Mouse (Mus musculus): ENCODE data around the gene Ncl. TPM values are rescaled to one million over a fixed set of nuclear protein-coding genes. Genes with fewer than 3 reads are reported as not detected.

Gene Ncl
- polyA plus RNA-seq, 1 experiment from 2014 or later, result 453 TPM

DNA sequence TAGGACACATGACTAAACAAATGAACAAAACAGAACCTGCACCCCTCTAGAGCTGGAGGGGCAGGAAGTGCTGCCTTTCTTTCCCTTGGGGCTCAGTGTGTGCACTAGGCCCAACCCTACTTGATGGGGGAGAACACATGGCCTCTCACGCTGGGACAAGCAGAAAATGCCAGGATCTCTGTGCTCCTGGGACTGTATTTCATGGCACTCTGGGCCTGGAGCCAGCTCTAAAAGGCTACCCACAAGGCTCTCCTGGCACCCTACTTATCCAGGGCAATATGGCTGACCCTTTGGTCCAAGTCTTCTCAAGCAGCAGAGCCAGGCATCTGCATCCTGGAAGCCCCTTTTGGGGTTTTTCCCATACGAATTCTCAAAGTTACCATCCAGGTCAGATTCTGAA, 32.2 kb upstream of the Ncl start:
- no peak overlapping the region for H3K4me2 ChIP-seq
- no peak overlapping the region for H3K27ac ChIP-seq
- H3K27me3 ChIP-seq, result no peaks in the 10 kb centered on the region
- H3K4me1 ChIP-seq, result no peaks in the 10 kb centered on the region
- H3K36me3 ChIP-seq (replicated peaks), result no peaks in the 10 kb centered on the region
- H3K4me3 ChIP-seq (replicated peaks), result no peak overlapping the region
- no peaks in the 10 kb centered on the region for H3K9me3 ChIP-seq
- H3K9ac ChIP-seq, result no peak overlapping the region
- ATAC-seq (ENCODE audit: low FRiP score), result no peak
- WGBS, result 75% methylated on average over 2 of the region's 2 CpGs

DNA sequence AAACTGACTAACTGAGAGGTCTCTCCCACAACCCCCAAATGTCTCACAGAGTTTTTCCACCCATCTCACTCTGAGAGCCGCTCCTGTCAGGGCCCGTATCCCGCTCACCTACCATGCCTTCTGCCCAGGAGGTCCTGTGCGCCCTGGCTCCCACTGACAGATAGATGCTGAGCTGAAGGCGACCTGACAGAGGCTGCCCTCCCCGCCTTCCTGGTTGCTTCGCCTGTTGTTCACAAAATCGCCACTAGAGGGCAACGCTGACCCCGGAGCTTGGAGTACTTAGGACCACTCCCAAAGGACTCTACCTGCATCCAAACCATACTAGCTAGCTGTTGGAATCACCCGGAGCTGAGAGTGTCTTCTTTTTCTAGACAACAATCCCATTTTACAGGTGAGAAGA, 30.0 kb upstream of the Ncl start:
- H3K4me1 ChIP-seq, result no peaks in the 10 kb centered on the region
- H3K36me3 ChIP-seq (replicated peaks), result no peaks in the 10 kb centered on the region
- H3K4me2 ChIP-seq, result no peak overlapping the region
- peak; percentile 55; the same call in 1 of the 2 replicates for ATAC-seq (ENCODE audit: low FRiP score)
- H3K9ac ChIP-seq, result no peak overlapping the region
- H3K27ac ChIP-seq, result no peak overlapping the region
- no peaks in the 10 kb centered on the region for H3K9me3 ChIP-seq
- no peaks in the 10 kb centered on the region for H3K27me3 ChIP-seq
- 4% methylated on average over 11 of the region's 11 CpGs for WGBS
- no peak overlapping the region for H3K4me3 ChIP-seq (replicated peaks)

- no peak for ATAC-seq (ENCODE audit: low FRiP score)
- no peak overlapping the region for H3K27ac ChIP-seq
- H3K4me3 ChIP-seq (replicated peaks), result no peak overlapping the region
Measured at GRCm38 (mm10) chr1:86381027-86381426, 21.8 kb upstream of the Ncl start.

GRCm38 (mm10) chr1:86379161-86379569, 20.0 kb upstream of the Ncl start:
- H3K36me3 ChIP-seq (replicated peaks), result no peaks in the 10 kb centered on the region
- H3K4me3 ChIP-seq (replicated peaks), result no peak overlapping the region
- H3K27ac ChIP-seq, result no peak overlapping the region
- no peak for ATAC-seq (ENCODE audit: low FRiP score)
- no peaks in the 10 kb centered on the region for H3K27me3 ChIP-seq
- no peak overlapping the region for H3K4me2 ChIP-seq
- no peak overlapping the region for H3K9ac ChIP-seq
- 78% methylated on average over 9 of the region's 9 CpGs for WGBS
- no peaks in the 10 kb centered on the region; the same call in 1 of the 2 replicates for H3K4me1 ChIP-seq
- H3K9me3 ChIP-seq, result no peaks in the 10 kb centered on the region

More at GRCm38 (mm10) chr1:86381027-86381426, 21.8 kb upstream of the Ncl start:
- Histone ChIP-seq H3K27me3 (no peaks in the 10 kb centered on the region), H3K4me2 (0 out of 2 replicates have a peak overlapping the region, but pooled peaks have one; percentile 2), H3K9ac (no peak overlapping the region), H3K36me3 (replicated peaks) (no peaks in the 10 kb centered on the region), H3K9me3 (no peaks in the 10 kb centered on the region), H3K4me1 (no peaks in the 10 kb centered on the region; the same call in 1 of the 2 replicates)
- WGBS, result 34% methylated on average over 13 of the region's 13 CpGs

- no peak for ATAC-seq (ENCODE audit: low FRiP score)
- no peaks in the 10 kb centered on the region for H3K27me3 ChIP-seq
- H3K36me3 ChIP-seq (replicated peaks), result no peaks in the 10 kb centered on the region
- H3K4me2 ChIP-seq, result no peak overlapping the region
- H3K9ac ChIP-seq, result no peak overlapping the region
- no peaks in the 10 kb centered on the region for H3K9me3 ChIP-seq
- 81% methylated on average over 5 of the region's 6 CpGs for WGBS
- H3K27ac ChIP-seq, result no peak overlapping the region
- H3K4me3 ChIP-seq (replicated peaks), result no peak overlapping the region
- no peaks in the 10 kb centered on the region; the same call in 1 of the 2 replicates for H3K4me1 ChIP-seq
Measured at GRCm38 (mm10) chr1:86378662-86379061, 19.5 kb upstream of the Ncl start.

DNA sequence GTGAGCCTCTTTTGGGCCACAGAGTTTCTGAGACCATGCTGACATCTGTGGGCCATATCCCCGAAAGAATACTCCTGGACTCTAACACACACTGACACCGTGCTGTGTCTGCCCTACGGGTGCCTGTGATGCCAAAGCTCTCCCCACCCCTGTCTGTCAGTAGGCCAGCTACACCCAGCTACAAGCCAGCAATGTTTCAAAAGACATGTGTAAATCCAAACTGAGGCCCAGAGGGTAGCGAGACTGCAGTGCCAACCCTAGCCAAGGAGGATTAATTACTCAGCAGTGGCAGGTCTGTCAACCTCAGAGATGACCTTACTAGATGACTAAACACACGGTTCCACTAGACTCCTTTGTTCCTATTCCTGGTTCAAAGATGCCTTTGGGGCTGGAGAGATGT, 17.2 kb upstream of the Ncl start:
- no peaks in the 10 kb centered on the region for H3K9me3 ChIP-seq
- no peak overlapping the region for H3K4me3 ChIP-seq (replicated peaks)
- no peaks in the 10 kb centered on the region; the same call in 1 of the 2 replicates for H3K4me1 ChIP-seq
- no peaks in the 10 kb centered on the region for H3K36me3 ChIP-seq (replicated peaks)
- H3K27ac ChIP-seq, result no peak overlapping the region
- ATAC-seq (ENCODE audit: low FRiP score), result no peak
- no peak overlapping the region for H3K9ac ChIP-seq
- no peak overlapping the region for H3K4me2 ChIP-seq
- 80% methylated on average over 5 of the region's 5 CpGs for WGBS
- H3K27me3 ChIP-seq, result no peaks in the 10 kb centered on the region

- WGBS, result 51% methylated on average over 10 of the region's 10 CpGs
- H3K4me1 ChIP-seq, result no peaks in the 10 kb centered on the region
- H3K27me3 ChIP-seq, result no peaks in the 10 kb centered on the region
- no peaks in the 10 kb centered on the region for H3K9me3 ChIP-seq
- no peak for ATAC-seq (ENCODE audit: low FRiP score)
- no peak overlapping the region for H3K4me3 ChIP-seq (replicated peaks)
- no peaks in the 10 kb centered on the region for H3K36me3 ChIP-seq (replicated peaks)
- no peak overlapping the region for H3K27ac ChIP-seq
- H3K9ac ChIP-seq, result no peak overlapping the region
- no peak overlapping the region for H3K4me2 ChIP-seq
Measured at GRCm38 (mm10) chr1:86371997-86372396, 12.8 kb upstream of the Ncl start.

GRCm38 (mm10) chr1:86368086-86368485, 8.9 kb upstream of the Ncl start:
- H3K4me3 ChIP-seq (replicated peaks), result no peak overlapping the region
- no peaks in the 10 kb centered on the region for H3K36me3 ChIP-seq (replicated peaks)
- H3K27ac ChIP-seq, result no peak overlapping the region
- no peak overlapping the region for H3K4me2 ChIP-seq
- H3K9ac ChIP-seq, result no peak overlapping the region
- no peaks in the 10 kb centered on the region for H3K9me3 ChIP-seq
- WGBS, result 76% methylated on average over 4 of the region's 4 CpGs
- no peaks in the 10 kb centered on the region for H3K4me1 ChIP-seq
- H3K27me3 ChIP-seq, result no peaks in the 10 kb centered on the region
- ATAC-seq (ENCODE audit: low FRiP score), result no peak

DNA sequence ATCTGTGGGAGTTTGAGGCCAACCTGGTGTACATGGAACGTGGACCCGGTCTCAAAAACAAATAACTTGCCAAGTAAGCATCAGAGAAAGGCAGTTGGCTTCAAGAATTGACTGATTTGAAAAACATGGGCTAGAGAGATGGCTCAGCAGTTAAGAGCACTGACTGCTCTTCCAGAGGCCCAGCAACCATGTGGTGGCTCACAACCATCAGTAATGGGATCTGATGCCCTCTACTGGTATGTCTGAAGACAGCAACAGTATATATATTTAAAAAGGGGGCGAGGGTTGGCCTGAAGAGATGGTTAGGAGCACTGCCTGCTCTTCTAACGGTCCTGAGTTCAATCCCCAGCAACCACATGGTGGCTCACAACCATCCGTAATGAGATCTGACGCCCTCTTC, 4.5 kb upstream of the Ncl start:
- no peak for ATAC-seq (ENCODE audit: low FRiP score)
- no peak overlapping the region for H3K4me2 ChIP-seq
- H3K27me3 ChIP-seq, result no peaks in the 10 kb centered on the region
- 10% methylated on average over 6 of the region's 6 CpGs for WGBS
- no peak overlapping the region for H3K9ac ChIP-seq
- H3K27ac ChIP-seq, result no peak overlapping the region
- no peaks in the 10 kb centered on the region for H3K9me3 ChIP-seq
- peaks cover 15% of the 10 kb centered on the region for H3K4me1 ChIP-seq
- H3K36me3 ChIP-seq (replicated peaks), result no peaks in the 10 kb centered on the region
- no peak overlapping the region for H3K4me3 ChIP-seq (replicated peaks)

- ATAC-seq (ENCODE audit: low FRiP score), result no peak
- Histone ChIP-seq H3K9me3 (no peaks in the 10 kb centered on the region), H3K4me3 (replicated peaks) (no peak overlapping the region), H3K36me3 (replicated peaks) (peaks cover 2% of the 10 kb centered on the region), H3K27ac (no peak overlapping the region), H3K4me2 (no peak overlapping the region), H3K27me3 (no peaks in the 10 kb centered on the region), H3K4me1 (peaks cover 25% of the 10 kb centered on the region), H3K9ac (no peak overlapping the region)
- WGBS, result 88% methylated on average over 4 of the region's 4 CpGs
Measured at GRCm38 (mm10) chr1:86361852-86362615, 2.8 kb upstream of the Ncl start.

DNA sequence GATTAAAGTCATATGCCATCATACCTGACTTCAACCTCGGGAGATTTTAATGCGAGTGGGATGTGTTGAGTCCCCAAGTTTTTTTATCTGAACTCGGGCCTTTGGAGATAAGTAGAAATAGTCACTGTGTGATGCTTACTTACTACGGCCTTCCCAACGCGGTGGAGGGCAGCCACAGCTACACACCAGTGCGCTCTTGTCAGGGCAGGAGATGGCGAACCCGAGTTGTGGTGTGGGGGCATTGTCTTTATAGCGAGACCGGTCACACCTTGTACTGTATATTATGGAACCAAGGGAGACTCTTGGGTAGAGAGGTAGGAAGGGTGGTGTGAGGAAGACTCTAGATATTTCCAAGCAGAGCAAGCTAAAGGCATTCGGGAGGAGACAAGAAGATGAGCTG, 1.2 kb upstream of the Ncl start:
- Histone ChIP-seq H3K4me2 (peak overlapping the region; percentile 88), H3K27ac (no peak overlapping the region), H3K27me3 (no peaks in the 10 kb centered on the region), H3K9me3 (no peaks in the 10 kb centered on the region), H3K9ac (peak overlapping the region; percentile 91), H3K4me1 (peaks cover 28% of the 10 kb centered on the region), H3K4me3 (replicated peaks) (peak overlapping the region; percentile 88), H3K36me3 (replicated peaks) (peaks cover 18% of the 10 kb centered on the region)
- 22% methylated on average over 12 of the region's 12 CpGs for WGBS
- no peak for ATAC-seq (ENCODE audit: low FRiP score)

DNA sequence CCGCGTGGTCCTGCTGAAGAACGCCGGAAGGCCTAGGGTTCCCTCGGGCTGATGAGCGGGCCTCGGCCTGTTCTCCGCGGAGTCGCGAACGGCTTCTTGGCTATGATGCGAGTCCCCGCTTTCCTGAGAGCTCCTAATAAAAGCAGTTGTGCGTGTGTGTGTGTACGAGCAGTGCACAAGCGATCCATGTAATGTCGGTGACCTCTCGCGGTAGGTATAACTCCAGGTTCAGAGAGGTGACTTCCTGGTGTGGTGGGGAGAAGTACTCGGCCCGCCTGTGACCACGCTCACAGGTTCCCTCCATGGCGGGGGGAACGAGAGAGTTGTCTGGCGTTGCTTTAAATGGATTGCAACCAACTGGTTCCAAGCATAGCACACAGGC, 589 bp upstream of the Ncl start:
- H3K27ac ChIP-seq, result peak overlapping the region; percentile 72
- under 1% methylated on average over 26 of the region's 26 CpGs for WGBS
- H3K27me3 ChIP-seq, result no peaks in the 10 kb centered on the region
- ATAC-seq (ENCODE audit: low FRiP score), result no peak
- peak overlapping the region; percentile 88 for H3K4me2 ChIP-seq
- peak overlapping the region; percentile 88 for H3K4me3 ChIP-seq (replicated peaks)
- peak overlapping the region; percentile 91 for H3K9ac ChIP-seq
- H3K9me3 ChIP-seq, result no peaks in the 10 kb centered on the region
- H3K4me1 ChIP-seq, result peaks cover 28% of the 10 kb centered on the region
- H3K36me3 ChIP-seq (replicated peaks), result peaks cover 25% of the 10 kb centered on the region
